Mouse (Mus musculus): Measurements from ENCODE around the gene Laptm5.

GRCm38 (mm10) chr4:130978981-130979380 is 66.1 kb downstream of the Laptm5 start:
- TF ChIP-seq POLR2A (IDR thresholded peaks at IDR 0.05; ENCODE audit: extremely low read depth, insufficient read depth, low read length) (no peak), CTCF (IDR thresholded peaks at IDR 0.05; ENCODE audit: low read depth, low read length) (no peak)

Data from liver, adult 2 months (tissue).